Mouse (Mus musculus) heart, adult 2 months (tissue): ENCODE measurements around the gene Dnajb11. TPM values are rescaled to one million over a fixed set of nuclear protein-coding genes. Genes with fewer than 3 reads are reported as not detected.
A peak's percentile ranks its signal among the peaks of the same experiment; 100 is the strongest.

ENCODE experiments used
- DNase-seq, 2 experiments: peaks; one replicate each; pipeline ENCODE4 v3.0.0; 2021
- H3K27ac ChIP-seq: fragments of 200-600 bp; 2 replicates; pipeline ENCODE4 v1.8.1; 2022
- H3K27me3 ChIP-seq: fragments of 200-500 bp; 2 replicates; pipeline ENCODE4 v1.6.1; 2012; ENCODE audit warnings: mild to moderate bottlenecking, low read length, inconsistent platforms, mixed read lengths; ENCODE audit not compliant: control insufficient read depth, insufficient read depth
- H3K36me3 ChIP-seq: fragments of 200-500 bp; 2 replicates; pipeline ENCODE4 v1.6.1; 2012; ENCODE audit warnings: low read length, inconsistent platforms; ENCODE audit not compliant: control insufficient read depth, insufficient read depth
- H3K4me1 ChIP-seq: fragments of 200-500 bp; 2 replicates; pipeline ENCODE4 v1.6.1; 2011; ENCODE audit warnings: low read length; ENCODE audit not compliant: control insufficient read depth, insufficient read depth
- H3K4me3 ChIP-seq: fragments of 200-600 bp; 2 replicates; pipeline ENCODE4 v1.8.1; 2022
- H3K79me2 ChIP-seq: fragments of 200-500 bp; replicated peaks from 2 replicates; pipeline ENCODE4 v1.6.1; 2012; ENCODE audit warnings: mild to moderate bottlenecking, inconsistent platforms, low read length, moderate library complexity, mixed read lengths; ENCODE audit not compliant: control insufficient read depth, insufficient read depth
- H3K9ac ChIP-seq: fragments of 200-500 bp; 2 replicates; pipeline ENCODE4 v1.6.1; 2012; ENCODE audit warnings: low read depth, mild to moderate bottlenecking, control low read depth, inconsistent platforms, low read length, mixed read lengths
- CTCF ChIP-seq: fragments of 200-600 bp; IDR thresholded peaks from 2 replicates; pipeline ENCODE4 v1.8.1; 2022; ENCODE audit warnings: antibody characterized with exemption, mild to moderate bottlenecking, moderate library complexity
- EP300 ChIP-seq: fragments of 200-500 bp; IDR thresholded peaks from 2 replicates; pipeline ENCODE4 v1.6.1; 2011; ENCODE audit warnings: low read depth, low read length, control low read depth; ENCODE audit not compliant: insufficient read depth
- POLR2A ChIP-seq: fragments of 200-500 bp; IDR thresholded peaks from 2 replicates; pipeline ENCODE4 v1.6.1; 2011; ENCODE audit warnings: mild to moderate bottlenecking, low read depth, low read length, control low read depth; ENCODE audit not compliant: insufficient read depth
- WGBS: fragments of 180-500 bp; shearing (Covaris S2); methylation state at CpG from one replicate; pipeline ENCODE4 v1.1.7; 2018; 5-methylcytosine and 5-hydroxymethylcytosine counted together
- intact Hi-C: fragments of 180-260 bp; cut with DNase I; formaldehyde crosslinking; loops from one replicate; pipeline ENCODE4 v1.15.1; 2025
- long read RNA-seq: library from polyadenylated mRNA; stranded (forward); transcript quantifications from one replicate; pipeline ENCODE4 v2.0.0, GENCODE M21; 2021
- polyA plus RNA-seq: library from polyadenylated mRNA; depleted of rRNA; stranded (reverse); fragments of >200 nt; gene quantifications from 2 replicates; pipeline ENCODE4 v1.2.3, GENCODE M21; 2012; rRNA removed
- total RNA-seq, 2 experiments: library from RNA; stranded (reverse); gene quantifications; 2 replicates each; pipeline ENCODE4 v1.2.3; 2021

Dnajb11 gene
- total RNA-seq, result 10 to 100 TPM; 59.5 to 68.5 TPM
- 13.0 and 19.3 TPM in 2 replicates for polyA plus RNA-seq
- long read RNA-seq, transcript Dnajb11-201 (10 exons, 1,927 nt), result major isoform, 107 of 115 reads
- long read RNA-seq, partial matches to known transcripts, result 2 of 115 reads
- long read RNA-seq, other reads (novel, unspliced or antisense), result 5 of 115 reads

GRCm38 (mm10) chr16:22857431-22858113, at the start of gene Dnajb11, which contains the start of gene Tbccd1:
TSS of gene Dnajb11 (plus strand) at chr16:22857845.
TSS of gene Tbccd1 (minus strand) at chr16:22857669.
- peaks cover 6% of the 10 kb centered on the region for H3K79me2 ChIP-seq
- peak within 1 kb of the TSS; percentile 75 for H3K4me3 ChIP-seq
- peak; percentile 99 to 100 for DNase-seq
- peak within 1 kb of the TSS; percentile 86 for H3K27ac ChIP-seq
- no peaks in the 10 kb centered on the region for H3K36me3 ChIP-seq
- TF ChIP-seq EP300 (0 out of 2 replicates have a peak, but pooled peaks have one; percentile 30), CTCF (no peak), POLR2A (peak; percentile 86)
- peak within 1 kb of the TSS; percentile 94 for H3K9ac ChIP-seq
- under 1% methylated on average over 62 of the region's 62 CpGs for WGBS
- intact Hi-C loops, result loop anchor here (5.0 to 10.0 kb wide), 2 partner anchors 250 to 853 kb away; partner anchors contain the start of genes Eif4a2 and Senp2
- H3K27me3 ChIP-seq, result no peaks in the 10 kb centered on the region
- peaks cover 4% of the 10 kb centered on the region for H3K4me1 ChIP-seq

- H3K4me1 ChIP-seq, result peaks cover 2% of the 10 kb centered on the region
- no peaks in the 10 kb centered on the region for H3K79me2 ChIP-seq
- no peaks in the 10 kb centered on the region for H3K27me3 ChIP-seq
- 71% methylated on average over 2 of the region's 2 CpGs for WGBS
- no peak for DNase-seq
- no peak within 1 kb of the TSS for H3K27ac ChIP-seq
- TF ChIP-seq POLR2A (no peak), CTCF (no peak), EP300 (no peak)
- H3K4me3 ChIP-seq, result no peak within 1 kb of the TSS
- intact Hi-C loops, result no loop called here
- no peaks in the 10 kb centered on the region for H3K36me3 ChIP-seq
- no peak within 1 kb of the TSS for H3K9ac ChIP-seq
Observed at GRCm38 (mm10) chr16:22811477-22811876, 46.2 kb upstream of the Dnajb11 start, which contains the start of gene Crygs. TSS of gene Crygs (minus strand) at chr16:22811577.

- 39% methylated on average over 8 of the region's 8 CpGs for WGBS
- Histone ChIP-seq H3K4me3 (no peak overlapping the region), H3K27ac (no peak overlapping the region), H3K4me1 (no peaks in the 10 kb centered on the region), H3K36me3 (no peaks in the 10 kb centered on the region), H3K9ac (no peak overlapping the region), H3K27me3 (no peaks in the 10 kb centered on the region), H3K79me2 (no peaks in the 10 kb centered on the region)
- intact Hi-C loops, result no loop called here
- no peak for DNase-seq
- TF ChIP-seq EP300, result no peak
- peak; percentile 50 for TF ChIP-seq CTCF
- no peak for TF ChIP-seq POLR2A
Observed at GRCm38 (mm10) chr16:22820731-22821130, 36.9 kb upstream of the Dnajb11 start.

GRCm38 (mm10) chr16:22832932-22833525, 24.6 kb upstream of the Dnajb11 start:
- no peaks in the 10 kb centered on the region for H3K36me3 ChIP-seq
- intact Hi-C loops, result no loop called here
- no peaks in the 10 kb centered on the region for H3K4me1 ChIP-seq
- DNase-seq, result no peak
- no peaks in the 10 kb centered on the region for H3K27me3 ChIP-seq
- H3K27ac ChIP-seq, result no peak overlapping the region
- no peak overlapping the region for H3K4me3 ChIP-seq
- no peak overlapping the region for H3K9ac ChIP-seq
- H3K79me2 ChIP-seq, result no peaks in the 10 kb centered on the region
- TF ChIP-seq CTCF, result no peak
- TF ChIP-seq POLR2A, result no peak
- no peak for TF ChIP-seq EP300
- 88% methylated on average over 3 of the region's 3 CpGs for WGBS

GRCm38 (mm10) chr16:22839146-22839857, 18.3 kb upstream of the Dnajb11 start:
- Histone ChIP-seq H3K9ac (no peak overlapping the region), H3K27me3 (no peaks in the 10 kb centered on the region), H3K36me3 (no peaks in the 10 kb centered on the region; the same call in 1 of the 2 replicates), H3K27ac (no peak overlapping the region), H3K79me2 (no peaks in the 10 kb centered on the region), H3K4me1 (peaks cover 2% of the 10 kb centered on the region; the same call in 1 of the 2 replicates), H3K4me3 (no peak overlapping the region)
- DNase-seq, result no peak
- TF ChIP-seq CTCF (no peak), POLR2A (no peak), EP300 (no peak)
- intact Hi-C loops, result no loop called here
- WGBS, result 54% methylated on average over 3 of the region's 3 CpGs
